Mouse (Mus musculus): Measurements from ENCODE around the gene Smim4. TPM values are rescaled to one million over a fixed set of nuclear protein-coding genes. Genes with fewer than 3 reads are reported as not detected.
A peak's percentile ranks its signal among the peaks of the same experiment; 100 is the strongest.

Smim4 gene
- total RNA-seq (2015; ENCODE audit: low replicate concordance), result 22.8 and 30.9 TPM in 2 replicates
- 14.7 and 16.2 TPM in 2 replicates for total RNA-seq (2017; ENCODE audit: low replicate concordance)

GRCm38 (mm10) chr14:31128826-31129219, at the start of gene Smim4:
Smim4 (minus strand) TSS chr14:31128956.
- peak; percentile 88 for ATAC-seq (replicated peaks; ENCODE audit: low FRiP score, poor library complexity, severe bottlenecking)

GRCm38 (mm10) chr14:31177715-31178114, 49.0 kb upstream of the Smim4 start:
- ATAC-seq (replicated peaks; ENCODE audit: low FRiP score, poor library complexity, severe bottlenecking), result no peak

DNA sequence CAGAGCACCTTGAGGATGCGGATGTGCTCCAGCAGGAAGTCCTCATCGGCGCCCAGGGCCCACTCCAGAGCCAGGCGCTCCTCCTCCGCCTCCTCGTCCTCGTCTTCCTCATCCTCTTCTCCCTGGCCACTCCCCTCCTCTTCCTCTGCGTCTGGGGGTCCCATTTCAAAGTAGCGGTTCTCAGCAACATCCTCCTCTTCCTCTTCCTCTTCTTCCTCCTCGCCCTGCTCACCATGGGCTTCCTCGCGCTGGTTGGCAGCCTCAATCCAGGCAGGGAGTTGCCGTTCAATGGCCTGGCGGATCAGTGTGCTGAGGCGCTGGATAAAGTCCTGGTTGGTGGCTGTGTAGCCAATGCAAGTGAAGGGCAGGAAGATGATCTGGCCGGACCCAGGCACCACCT, 48.5 kb upstream of the Smim4 start:
- no peak for ATAC-seq (replicated peaks; ENCODE audit: low FRiP score, poor library complexity, severe bottlenecking)

DNA sequence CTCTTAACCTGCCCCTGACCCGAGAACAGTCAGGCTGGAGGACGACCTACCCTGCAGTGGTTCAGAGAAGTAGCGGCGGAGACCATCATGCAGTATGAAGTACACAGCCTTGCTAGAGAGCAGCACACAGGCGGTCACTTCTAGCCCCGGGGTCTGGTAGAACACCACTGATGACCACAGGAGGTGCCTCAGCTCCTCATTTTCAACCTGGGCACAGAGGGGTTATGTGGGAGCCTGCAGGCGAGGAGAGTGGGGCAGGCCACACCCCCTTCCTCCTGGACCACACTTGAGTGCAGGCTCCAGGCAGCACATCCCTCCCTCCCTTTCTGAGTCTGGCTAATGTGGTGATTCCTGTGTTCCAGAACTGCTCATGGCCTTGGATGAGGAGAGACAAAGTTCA, 44.8 kb upstream of the Smim4 start:
- ATAC-seq (replicated peaks; ENCODE audit: low FRiP score, poor library complexity, severe bottlenecking), result no peak

DNA sequence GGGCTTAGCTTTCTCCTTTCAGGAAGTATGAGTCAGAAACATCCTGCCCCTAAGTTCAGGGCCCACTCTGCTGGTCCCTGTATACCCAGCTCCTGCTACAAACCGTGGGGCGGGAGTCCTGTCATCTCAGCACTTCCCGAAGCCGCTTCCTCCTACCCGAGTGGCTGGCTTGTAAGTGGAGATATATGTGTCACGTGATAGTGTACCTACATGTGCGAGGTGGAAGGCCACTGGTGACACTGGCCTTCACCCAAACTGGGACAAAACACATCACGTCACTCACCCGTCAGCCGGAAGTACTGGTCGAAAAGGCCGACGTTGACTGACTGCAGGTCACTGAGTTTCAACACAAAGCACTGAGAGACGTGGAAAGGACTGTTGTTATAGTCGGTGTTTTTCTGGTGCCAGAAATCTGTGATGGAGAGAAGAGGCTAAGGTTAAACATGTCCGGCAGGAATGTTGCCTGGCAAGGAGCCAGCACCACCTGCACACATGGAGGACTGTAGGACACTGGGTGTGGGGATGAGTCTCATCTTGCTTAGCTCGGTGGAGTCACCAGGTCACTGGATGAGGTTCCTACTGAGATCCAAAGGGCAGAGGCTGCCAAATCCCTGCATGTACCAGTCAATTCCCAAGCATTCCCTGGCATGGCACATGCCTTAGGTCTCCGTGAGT, 44.2 kb upstream of the Smim4 start:
- ATAC-seq (replicated peaks; ENCODE audit: low FRiP score, poor library complexity, severe bottlenecking), result no peak

GRCm38 (mm10) chr14:31171821-31172220, 43.1 kb upstream of the Smim4 start:
- ATAC-seq (replicated peaks; ENCODE audit: low FRiP score, poor library complexity, severe bottlenecking), result no peak

DNA sequence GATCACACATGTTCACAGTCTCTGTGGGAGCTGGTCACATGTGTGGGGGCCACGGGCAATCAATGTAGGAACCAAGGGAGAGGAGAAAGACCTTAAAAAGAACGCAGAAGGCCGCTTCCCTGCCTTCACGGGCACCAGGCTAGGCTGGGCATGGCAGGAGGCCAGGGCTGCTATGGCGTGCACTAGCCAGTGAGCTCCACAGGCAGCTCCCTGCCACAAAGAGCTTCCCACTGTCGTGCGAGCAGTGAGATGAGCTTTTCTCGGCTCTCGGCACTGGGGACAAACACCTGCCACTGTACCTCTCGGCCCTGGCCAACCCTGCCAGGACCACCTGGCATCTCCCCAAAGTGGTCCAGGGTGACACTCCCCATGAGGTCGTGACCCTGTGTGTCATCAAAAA, 42.6 kb upstream of the Smim4 start:
- no peak for ATAC-seq (replicated peaks; ENCODE audit: low FRiP score, poor library complexity, severe bottlenecking)

GRCm38 (mm10) chr14:31170963-31171362, 42.2 kb upstream of the Smim4 start:
- ATAC-seq (replicated peaks; ENCODE audit: low FRiP score, poor library complexity, severe bottlenecking), result no peak

- no peak for ATAC-seq (replicated peaks; ENCODE audit: low FRiP score, poor library complexity, severe bottlenecking)
Observed at GRCm38 (mm10) chr14:31169508-31169907, 40.8 kb upstream of the Smim4 start.

DNA sequence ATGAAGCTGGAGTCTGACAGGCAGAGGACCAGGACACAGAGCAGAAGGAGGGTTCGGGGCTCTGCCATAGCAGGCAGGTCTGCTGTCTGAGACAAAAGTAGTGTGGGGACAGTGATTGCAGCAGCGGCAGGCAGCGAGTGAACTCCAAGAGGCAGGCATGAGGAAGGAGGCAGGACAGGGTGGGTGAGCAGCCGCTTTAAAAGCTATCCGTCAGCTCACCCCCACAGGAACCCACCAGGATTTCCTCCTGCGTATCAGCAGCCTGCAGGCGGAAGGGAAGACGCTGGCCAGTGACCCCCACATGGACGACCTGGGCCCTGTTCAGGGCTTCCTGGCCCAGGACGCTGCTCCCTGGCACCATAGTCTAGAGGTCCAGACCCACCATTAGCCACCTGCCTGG, 39.7 kb upstream of the Smim4 start, which contains the start of gene Stab1:
Gene Stab1, minus strand, starts transcription at position 217 of the 400 bp plus-strand sequence.
- no peak for ATAC-seq (replicated peaks; ENCODE audit: low FRiP score, poor library complexity, severe bottlenecking)

GRCm38 (mm10) chr14:31166827-31167226, 38.1 kb upstream of the Smim4 start:
- ATAC-seq (replicated peaks; ENCODE audit: low FRiP score, poor library complexity, severe bottlenecking), result no peak

DNA sequence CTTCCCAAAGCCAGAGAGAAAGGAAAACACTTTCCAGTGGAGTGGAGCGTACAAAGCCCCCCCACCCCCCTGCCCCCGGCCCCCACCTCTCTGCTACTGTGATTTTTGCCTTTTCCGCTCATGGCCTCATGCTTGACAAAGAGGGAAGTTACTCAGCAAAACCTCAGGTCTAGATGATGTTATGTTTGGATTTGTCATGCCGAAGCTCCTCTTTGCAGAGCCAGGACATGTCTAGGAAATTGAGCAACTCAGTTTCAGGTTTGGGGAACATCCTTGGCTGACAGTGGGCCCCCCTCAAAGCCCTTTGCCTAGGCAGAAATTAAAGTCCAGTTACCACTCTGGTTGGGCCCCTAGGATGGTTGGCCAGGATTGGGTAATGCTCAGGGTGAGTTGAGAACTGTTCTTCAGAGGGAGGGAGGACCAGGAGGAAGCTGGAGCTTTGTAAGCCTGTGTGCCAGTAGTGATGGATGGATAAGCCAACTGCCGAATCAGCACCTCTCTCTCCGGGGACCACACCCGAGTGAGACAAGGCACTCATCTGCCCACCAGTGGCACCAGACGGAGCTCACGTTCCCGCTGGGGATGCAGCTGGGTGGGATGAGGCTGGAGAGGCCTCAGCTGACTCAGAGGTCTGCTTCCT, 37.4 kb upstream of the Smim4 start:
- no peak for ATAC-seq (replicated peaks; ENCODE audit: low FRiP score, poor library complexity, severe bottlenecking)

- ATAC-seq (replicated peaks; ENCODE audit: low FRiP score, poor library complexity, severe bottlenecking), result no peak
Observed at GRCm38 (mm10) chr14:31165458-31165857, 36.7 kb upstream of the Smim4 start.

DNA sequence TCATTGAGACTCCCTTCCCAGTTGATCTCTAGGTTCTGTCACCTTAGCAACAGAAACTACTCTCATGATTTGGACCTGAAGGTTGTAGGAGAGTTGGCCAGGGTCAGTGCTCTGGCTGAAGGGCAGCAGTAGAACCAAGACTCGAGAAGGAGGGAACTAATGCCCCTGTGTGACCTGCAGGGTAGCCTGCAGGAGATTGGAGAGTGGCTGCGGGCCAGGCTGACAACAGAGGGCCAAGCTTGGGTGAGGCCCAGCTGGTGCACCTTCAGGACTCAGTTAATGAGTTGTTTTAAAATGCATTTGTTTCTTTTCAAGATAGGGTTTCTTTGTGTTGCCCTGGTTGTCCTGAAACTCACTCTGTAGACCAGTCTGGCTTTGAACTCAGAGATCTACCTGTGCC, 36.3 kb upstream of the Smim4 start:
- no peak for ATAC-seq (replicated peaks; ENCODE audit: low FRiP score, poor library complexity, severe bottlenecking)

DNA sequence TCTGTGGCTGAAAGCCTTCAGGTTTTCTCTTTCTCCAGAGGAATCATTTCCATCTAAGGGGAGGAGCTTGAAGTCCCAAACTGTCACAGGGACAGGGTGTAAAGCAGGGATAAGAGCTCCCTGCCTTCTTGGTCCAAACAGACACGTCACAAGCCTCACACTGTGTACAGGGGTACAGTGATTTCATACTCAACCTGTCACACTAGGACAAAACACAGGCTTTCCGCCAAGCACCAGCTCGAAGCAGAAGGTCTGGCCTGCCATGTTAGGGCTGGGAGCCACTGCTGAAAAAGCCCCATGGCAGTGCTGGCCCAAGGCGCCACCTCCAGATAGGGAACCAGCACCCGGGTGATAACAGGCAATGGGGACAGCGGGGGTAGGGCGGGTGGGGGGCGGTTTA, 35.3 kb upstream of the Smim4 start:
- no peak for ATAC-seq (replicated peaks; ENCODE audit: low FRiP score, poor library complexity, severe bottlenecking)

DNA sequence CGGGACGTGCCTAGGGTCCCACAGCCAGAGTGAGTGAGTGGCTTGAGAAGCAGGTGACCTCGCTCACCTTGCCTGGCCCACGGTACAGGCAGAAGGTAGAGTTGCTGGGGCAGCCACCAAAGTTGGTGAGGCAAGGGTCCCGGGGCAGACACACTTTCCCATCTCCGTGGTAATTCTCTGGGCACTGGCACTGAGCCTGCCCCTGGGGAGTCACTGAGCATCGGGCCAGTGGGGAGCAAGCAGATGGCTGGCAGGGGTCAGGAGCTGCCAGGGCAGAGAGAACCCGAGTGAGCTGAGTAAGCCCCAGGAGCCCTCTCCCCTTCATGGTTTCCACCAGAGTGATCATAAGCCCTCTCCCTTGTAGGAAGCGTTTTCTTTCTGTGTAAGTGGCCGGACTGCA, 32.9 kb upstream of the Smim4 start:
- no peak for ATAC-seq (replicated peaks; ENCODE audit: low FRiP score, poor library complexity, severe bottlenecking)

GRCm38 (mm10) chr14:31161191-31161590, 32.4 kb upstream of the Smim4 start:
- ATAC-seq (replicated peaks; ENCODE audit: low FRiP score, poor library complexity, severe bottlenecking), result no peak

DNA sequence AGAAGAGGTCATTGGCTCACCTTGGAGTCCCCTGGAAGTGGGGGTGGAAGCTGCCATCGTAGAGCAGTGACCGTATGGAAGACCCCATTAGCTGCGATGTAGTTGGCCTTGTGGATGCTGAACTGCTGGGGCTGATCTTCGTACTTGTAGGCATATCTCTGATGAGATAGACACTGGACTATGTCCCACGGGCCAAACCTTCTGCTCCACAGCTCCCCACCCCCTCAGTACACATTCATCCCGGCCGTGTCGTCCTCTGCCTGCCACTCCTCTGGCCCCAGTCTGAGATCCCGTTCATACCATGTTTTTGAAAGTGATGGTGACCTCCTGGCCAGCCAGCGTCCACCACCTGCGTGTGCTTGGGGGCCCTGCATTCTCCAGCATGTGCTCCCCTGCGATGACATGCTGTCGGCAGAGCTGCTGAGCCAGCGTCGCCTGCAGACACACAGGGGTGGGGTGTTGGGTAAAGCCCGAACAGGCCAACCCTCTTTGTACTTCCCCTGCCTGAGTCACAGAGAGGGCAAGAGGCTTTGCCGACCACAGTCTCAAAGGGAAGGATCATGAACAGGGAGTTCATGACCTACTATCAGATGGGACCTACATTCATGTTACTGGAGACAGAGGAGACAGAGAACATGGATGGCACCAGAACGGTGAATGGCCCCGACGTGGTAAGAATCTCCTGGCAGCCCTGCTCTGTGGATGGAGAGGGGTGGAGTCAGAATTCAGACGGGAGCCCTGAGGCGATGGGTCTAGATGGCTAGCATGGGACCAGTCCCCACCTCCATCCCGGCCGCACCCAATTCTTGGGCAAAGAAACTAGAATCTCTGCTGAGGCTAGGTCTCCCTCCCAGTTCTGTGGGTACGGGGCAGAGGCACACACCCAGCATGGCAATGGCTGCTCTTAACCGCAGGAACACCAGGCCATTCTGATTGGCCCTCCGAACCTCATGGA, 31.7 kb upstream of the Smim4 start:
- ATAC-seq (replicated peaks; ENCODE audit: low FRiP score, poor library complexity, severe bottlenecking), result no peak

- ATAC-seq (replicated peaks; ENCODE audit: low FRiP score, poor library complexity, severe bottlenecking), result no peak
Observed at GRCm38 (mm10) chr14:31145694-31146093, 16.9 kb upstream of the Smim4 start.

DNA sequence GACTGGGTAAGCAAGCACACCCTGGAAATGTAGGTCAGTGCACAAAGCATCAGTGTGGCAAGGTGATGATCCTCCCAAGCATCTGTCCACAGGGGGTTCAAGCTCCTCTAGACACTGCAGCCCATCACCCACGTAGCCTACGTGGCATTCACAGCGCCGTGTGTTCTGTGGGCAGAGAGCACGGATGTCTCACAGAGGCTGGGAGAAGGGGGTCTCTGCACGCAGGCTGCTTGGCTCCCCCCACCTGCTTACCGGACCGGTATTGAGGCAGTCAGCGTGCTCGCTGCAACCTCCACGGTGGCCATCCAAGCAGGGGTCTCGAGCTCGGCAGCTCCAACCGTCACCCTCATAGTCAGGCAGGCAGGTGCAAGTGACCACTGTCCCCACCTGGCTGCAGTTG, 12.3 kb upstream of the Smim4 start:
- ATAC-seq (replicated peaks; ENCODE audit: low FRiP score, poor library complexity, severe bottlenecking), result no peak
